Mouse (Mus musculus) bone marrow, adult 2 months (tissue): Measurements from ENCODE around the gene Fam193b.

Experiments
- CTCF ChIP-seq: fragments of 200-500 bp; IDR thresholded peaks from 2 replicates; pipeline ENCODE4 v1.5.1; 2011; ENCODE audit warnings: low read length, control low read depth; ENCODE audit not compliant: control insufficient read depth, insufficient read depth
- POLR2A ChIP-seq: fragments of 200-500 bp; IDR thresholded peaks from 2 replicates; pipeline ENCODE4 v1.6.1; 2011; ENCODE audit warnings: low read depth, mild to moderate bottlenecking, control low read depth, low read length, borderline replicate concordance; ENCODE audit not compliant: control insufficient read depth

- TF ChIP-seq POLR2A (no peak), CTCF (no peak)
Observed at GRCm38 (mm10) chr13:55525733-55526553, 45.0 kb downstream of the Fam193b start.
